Mouse (Mus musculus): ENCODE measurements around the gene Ripk3. TPM values are rescaled to one million over a fixed set of nuclear protein-coding genes. Genes with fewer than 3 reads are reported as not detected.

Ripk3 gene
- polyA plus RNA-seq, 1 experiment from 2014 or later, result 55.8 TPM

DNA sequence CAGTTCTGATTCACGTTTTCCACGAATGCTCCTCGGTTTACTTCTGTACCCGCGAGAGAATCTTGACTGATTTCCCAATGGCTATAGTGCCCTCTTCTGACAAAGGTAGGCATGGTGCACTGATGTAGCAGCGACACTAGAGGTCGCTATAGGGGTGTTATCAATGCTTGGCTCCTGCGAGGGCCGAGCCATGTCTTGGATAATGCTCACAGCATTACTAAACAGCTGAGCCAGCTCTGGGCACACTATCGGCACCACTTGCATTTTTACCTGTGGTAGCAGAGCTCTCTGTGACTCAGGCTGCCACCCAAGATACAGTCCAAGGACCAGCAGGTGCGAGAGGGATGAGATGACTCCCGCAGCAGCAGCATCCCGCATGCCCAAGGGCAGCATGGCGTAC is 7.4 kb downstream of the Ripk3 start:
- Histone ChIP-seq H3K4me3 (ENCODE audit: low read length) (no peak overlapping the region; the same call in 1 of the 2 replicates), H3K4me2 (ENCODE audit: low read depth, low read length) (peak overlapping the region; percentile 42)

DNA sequence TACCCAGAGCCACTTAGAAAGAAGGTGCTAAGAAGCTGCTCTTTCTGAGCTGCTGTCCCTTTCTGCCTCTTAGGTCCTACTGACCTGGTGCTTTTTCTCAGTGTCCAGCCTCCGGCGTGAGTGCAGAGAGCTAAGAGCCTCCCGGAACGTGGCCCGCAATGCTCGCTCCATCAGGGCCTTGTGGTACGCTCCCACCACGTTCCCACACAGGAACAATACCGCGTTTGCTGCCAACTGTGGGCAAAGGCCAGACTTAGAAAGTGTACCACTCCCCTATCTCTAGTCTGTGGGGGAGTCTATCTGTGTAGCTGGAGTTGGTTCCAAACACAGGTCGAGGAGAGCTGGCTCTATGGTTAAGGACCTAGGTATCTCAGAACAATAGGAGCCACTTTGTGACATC is 7.9 kb downstream of the Ripk3 start:
- Histone ChIP-seq H3K36me3 (ENCODE audit: control insufficient read depth, insufficient read depth, low read length) (no peaks in the 10 kb centered on the region), H3K4me2 (ENCODE audit: low read depth, low read length) (no peak overlapping the region), H3K4me1 (ENCODE audit: control insufficient read depth, insufficient read depth, low read length) (peaks cover 25% of the 10 kb centered on the region), H3K27ac (ENCODE audit: low read length) (no peak overlapping the region), H3K27me3 (replicated peaks; ENCODE audit: control insufficient read depth, insufficient read depth, low read length) (no peaks in the 10 kb centered on the region), H3K9ac (ENCODE audit: low read depth, low read length) (no peak overlapping the region), H3K4me3 (ENCODE audit: low read length) (no peak overlapping the region), H3K9me3 (ENCODE audit: control insufficient read depth, low read length) (no peaks in the 10 kb centered on the region)
- 82% methylated on average over 11 of the region's 11 CpGs for whole genome bisulfite sequencing
- no peak for ATAC-seq

More for the DNA sequence above, 7.4 kb downstream of the Ripk3 start:
- H3K27ac ChIP-seq (ENCODE audit: low read length), result no peak overlapping the region
- peaks cover 25% of the 10 kb centered on the region for H3K4me1 ChIP-seq (ENCODE audit: control insufficient read depth, insufficient read depth, low read length)
- H3K9ac ChIP-seq (ENCODE audit: low read depth, low read length), result no peak overlapping the region
- H3K36me3 ChIP-seq (ENCODE audit: control insufficient read depth, insufficient read depth, low read length), result no peaks in the 10 kb centered on the region
- peak; percentile 70 for ATAC-seq
- 17% methylated on average over 14 of the region's 14 CpGs for WGBS
- H3K27me3 ChIP-seq (replicated peaks; ENCODE audit: control insufficient read depth, insufficient read depth, low read length), result no peaks in the 10 kb centered on the region
- no peaks in the 10 kb centered on the region for H3K9me3 ChIP-seq (ENCODE audit: control insufficient read depth, low read length)

DNA sequence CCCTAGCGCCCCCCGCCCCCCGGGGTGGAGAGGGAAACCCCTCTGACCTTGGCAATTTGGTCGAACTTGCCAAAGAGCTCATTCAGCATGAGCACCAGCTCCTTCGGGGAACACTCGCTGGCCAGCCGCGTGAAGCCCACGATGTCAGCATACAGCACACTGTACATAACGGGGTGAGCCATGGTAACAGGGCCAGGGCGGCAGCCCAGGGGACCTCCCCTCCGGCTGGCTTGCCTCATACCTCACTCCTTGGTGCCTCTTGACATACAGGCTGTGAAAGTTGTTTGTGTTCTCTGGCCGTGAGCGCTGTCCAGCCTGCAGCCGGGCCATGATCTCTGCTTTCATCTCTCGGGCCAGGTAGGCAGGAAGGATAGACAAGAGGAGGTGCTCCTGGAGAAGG is 9.0 kb downstream of the Ripk3 start:
- Histone ChIP-seq H3K4me1 (ENCODE audit: control insufficient read depth, insufficient read depth, low read length) (peaks cover 25% of the 10 kb centered on the region), H3K9me3 (ENCODE audit: control insufficient read depth, low read length) (no peaks in the 10 kb centered on the region), H3K4me2 (ENCODE audit: low read depth, low read length) (no peak overlapping the region), H3K4me3 (ENCODE audit: low read length) (no peak overlapping the region), H3K36me3 (ENCODE audit: control insufficient read depth, insufficient read depth, low read length) (no peaks in the 10 kb centered on the region), H3K27me3 (replicated peaks; ENCODE audit: control insufficient read depth, insufficient read depth, low read length) (no peaks in the 10 kb centered on the region), H3K9ac (ENCODE audit: low read depth, low read length) (no peak overlapping the region), H3K27ac (ENCODE audit: low read length) (no peak overlapping the region)
- 60% methylated on average over 16 of the region's 16 CpGs for WGBS
- ATAC-seq, result no peak

DNA sequence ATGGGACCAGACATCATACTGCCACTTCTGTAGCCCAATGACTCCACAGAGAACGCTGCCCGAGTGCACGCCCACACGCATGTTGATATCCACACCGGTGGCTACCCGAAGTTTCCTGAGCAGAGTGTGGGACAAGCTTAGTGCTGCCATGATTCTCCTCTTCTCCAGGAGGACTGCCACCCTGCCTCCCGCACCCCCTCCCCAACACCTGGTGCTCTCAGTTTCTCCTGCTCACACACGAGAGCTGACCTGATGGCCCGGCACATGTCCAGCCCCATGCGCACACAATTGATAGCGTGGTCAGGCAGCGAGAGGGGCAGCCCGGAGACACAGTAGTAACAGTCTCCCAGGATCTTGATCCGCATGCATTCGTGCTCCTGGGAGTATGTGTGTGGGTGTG is 10.0 kb downstream of the Ripk3 start:
- Histone ChIP-seq H3K4me3 (ENCODE audit: low read length) (no peak overlapping the region), H3K27me3 (replicated peaks; ENCODE audit: control insufficient read depth, insufficient read depth, low read length) (no peaks in the 10 kb centered on the region), H3K36me3 (ENCODE audit: control insufficient read depth, insufficient read depth, low read length) (no peaks in the 10 kb centered on the region), H3K4me2 (ENCODE audit: low read depth, low read length) (no peak overlapping the region), H3K27ac (ENCODE audit: low read length) (no peak overlapping the region), H3K4me1 (ENCODE audit: control insufficient read depth, insufficient read depth, low read length) (peaks cover 25% of the 10 kb centered on the region), H3K9ac (ENCODE audit: low read depth, low read length) (no peak overlapping the region), H3K9me3 (ENCODE audit: control insufficient read depth, low read length) (no peaks in the 10 kb centered on the region)
- WGBS, result 92% methylated on average over 15 of the region's 15 CpGs
- ATAC-seq, result no peak

DNA sequence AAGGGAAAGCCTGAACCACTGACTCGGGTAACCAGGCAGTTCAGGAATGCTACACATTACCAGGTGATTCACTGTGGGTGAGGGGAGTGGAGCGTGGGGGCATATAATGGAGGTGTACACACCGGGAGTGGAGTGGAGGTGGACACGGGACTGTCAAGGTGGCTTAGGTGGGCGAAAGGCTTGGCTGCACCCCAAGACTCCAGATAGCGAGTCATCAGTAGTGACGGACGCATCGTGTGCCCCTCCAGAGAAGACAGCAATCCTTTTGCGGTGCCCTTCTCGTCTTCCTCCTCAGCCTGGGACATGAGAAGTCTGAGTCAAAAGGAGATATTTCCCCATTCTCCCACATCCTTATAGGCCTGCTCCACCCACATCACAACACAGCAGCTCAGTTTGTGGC is 10.9 kb downstream of the Ripk3 start:
- H3K4me3 ChIP-seq (ENCODE audit: low read length), result no peak overlapping the region
- H3K4me2 ChIP-seq (ENCODE audit: low read depth, low read length), result no peak overlapping the region
- H3K9me3 ChIP-seq (ENCODE audit: control insufficient read depth, low read length), result no peaks in the 10 kb centered on the region

DNA sequence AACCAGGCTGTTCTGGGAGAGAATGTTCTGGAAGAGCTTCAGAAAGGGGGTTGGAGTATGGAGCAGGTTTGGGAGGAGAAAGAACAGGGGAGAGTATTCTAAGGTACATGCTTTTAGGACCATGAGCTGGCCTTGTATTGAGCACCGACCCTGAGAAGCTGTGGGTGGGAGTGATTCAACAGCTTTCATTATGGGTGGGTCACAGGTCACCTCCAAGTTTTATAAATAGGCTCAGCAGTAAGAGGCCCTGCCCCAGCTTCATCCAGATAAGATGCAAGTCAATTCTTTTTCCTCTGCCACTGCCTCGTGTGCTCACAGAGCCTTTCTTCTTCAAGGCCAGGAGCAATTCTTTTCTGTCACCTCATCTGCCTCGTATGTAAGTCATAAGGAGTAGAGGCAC is 11.5 kb downstream of the Ripk3 start:
- ATAC-seq, result peak; percentile 54
- no peak overlapping the region for H3K4me3 ChIP-seq (ENCODE audit: low read length)
- H3K9ac ChIP-seq (ENCODE audit: low read depth, low read length), result peak overlapping the region; percentile 34; the same call in 1 of the 2 replicates
- WGBS, result 14% methylated on average over 3 of the region's 3 CpGs
- H3K27me3 ChIP-seq (replicated peaks; ENCODE audit: control insufficient read depth, insufficient read depth, low read length), result no peaks in the 10 kb centered on the region
- no peaks in the 10 kb centered on the region for H3K9me3 ChIP-seq (ENCODE audit: control insufficient read depth, low read length)
- peak overlapping the region; percentile 38 for H3K27ac ChIP-seq (ENCODE audit: low read length)
- H3K36me3 ChIP-seq (ENCODE audit: control insufficient read depth, insufficient read depth, low read length), result no peaks in the 10 kb centered on the region
- peaks cover 19% of the 10 kb centered on the region for H3K4me1 ChIP-seq (ENCODE audit: control insufficient read depth, insufficient read depth, low read length)
- H3K4me2 ChIP-seq (ENCODE audit: low read depth, low read length), result no peak overlapping the region

More for the DNA sequence above, 10.9 kb downstream of the Ripk3 start:
- no peak for ATAC-seq
- H3K9ac ChIP-seq (ENCODE audit: low read depth, low read length), result 0 out of 2 replicates have a peak overlapping the region, but pooled peaks have one; percentile 34
- WGBS, result 80% methylated on average over 11 of the region's 11 CpGs
- no peaks in the 10 kb centered on the region for H3K27me3 ChIP-seq (replicated peaks; ENCODE audit: control insufficient read depth, insufficient read depth, low read length)
- H3K4me1 ChIP-seq (ENCODE audit: control insufficient read depth, insufficient read depth, low read length), result peaks cover 24% of the 10 kb centered on the region
- no peaks in the 10 kb centered on the region for H3K36me3 ChIP-seq (ENCODE audit: control insufficient read depth, insufficient read depth, low read length)
- H3K27ac ChIP-seq (ENCODE audit: low read length), result no peak overlapping the region

DNA sequence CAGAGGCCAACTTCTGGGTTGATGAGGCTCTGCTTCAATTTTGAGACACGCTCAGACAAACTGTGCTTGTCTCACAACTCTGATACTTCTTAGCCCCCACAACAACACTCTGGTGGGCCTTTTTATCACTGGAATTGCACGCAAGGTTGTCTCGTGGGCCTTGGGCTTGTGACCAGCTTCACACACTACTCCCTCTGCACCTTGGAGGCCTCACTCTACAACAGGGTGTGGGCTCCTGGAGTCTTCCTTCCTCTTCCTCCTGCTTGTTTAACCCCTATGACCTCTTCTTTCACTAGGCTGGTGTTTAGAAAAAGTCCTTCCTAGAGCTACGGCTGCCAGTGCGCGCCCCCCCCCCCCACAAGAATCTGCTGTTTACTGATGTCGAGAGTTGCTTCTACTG is 12.0 kb downstream of the Ripk3 start:
- no peaks in the 10 kb centered on the region for H3K9me3 ChIP-seq (ENCODE audit: control insufficient read depth, low read length)
- peaks cover 22% of the 10 kb centered on the region for H3K4me1 ChIP-seq (ENCODE audit: control insufficient read depth, insufficient read depth, low read length)
- 40% methylated on average over 7 of the region's 7 CpGs for WGBS
- no peaks in the 10 kb centered on the region for H3K27me3 ChIP-seq (replicated peaks; ENCODE audit: control insufficient read depth, insufficient read depth, low read length)
- H3K4me2 ChIP-seq (ENCODE audit: low read depth, low read length), result no peak overlapping the region
- peak overlapping the region; percentile 38 for H3K27ac ChIP-seq (ENCODE audit: low read length)
- H3K36me3 ChIP-seq (ENCODE audit: control insufficient read depth, insufficient read depth, low read length), result no peaks in the 10 kb centered on the region
- no peak overlapping the region for H3K9ac ChIP-seq (ENCODE audit: low read depth, low read length)
- no peak overlapping the region for H3K4me3 ChIP-seq (ENCODE audit: low read length)
- ATAC-seq, result no peak; the same call in 1 of the 2 replicates

DNA sequence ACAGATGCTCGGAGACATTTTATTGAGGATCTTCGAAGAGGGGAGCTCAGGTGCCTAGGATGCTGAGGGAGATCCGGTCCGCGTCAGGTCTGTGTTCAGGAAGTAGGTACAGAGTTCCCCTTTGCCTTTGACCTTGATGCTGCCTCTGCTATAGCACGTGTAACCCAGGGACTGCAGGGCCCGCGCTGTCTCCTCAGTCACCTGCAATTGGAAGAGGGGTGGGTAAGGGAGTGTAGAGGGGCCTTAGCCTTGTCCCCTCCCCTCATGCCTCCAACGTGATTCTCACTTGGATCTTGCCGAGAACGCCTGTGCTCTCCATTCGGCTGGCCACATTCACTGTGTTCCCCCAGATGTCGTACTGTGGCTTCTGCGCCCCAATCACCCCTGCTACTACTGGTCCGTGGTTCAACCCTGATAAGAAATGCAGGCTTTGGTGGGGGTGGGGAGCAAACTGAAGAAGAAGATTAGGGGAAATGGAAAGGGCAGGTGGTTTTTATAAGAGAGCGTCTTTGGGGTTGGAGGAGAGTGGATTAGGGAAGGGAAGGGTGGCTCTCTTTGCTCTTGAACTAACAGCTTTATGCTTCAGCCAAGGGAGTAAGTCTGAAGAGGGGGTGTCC is 19.5 kb downstream of the Ripk3 start:
- no peak overlapping the region for H3K4me2 ChIP-seq (ENCODE audit: low read depth, low read length)
- ATAC-seq, result no peak
- H3K27me3 ChIP-seq (replicated peaks; ENCODE audit: control insufficient read depth, insufficient read depth, low read length), result peaks cover 11% of the 10 kb centered on the region
- H3K4me3 ChIP-seq (ENCODE audit: low read length), result no peak overlapping the region
- 74% methylated on average over 16 of the region's 16 CpGs for WGBS
- no peaks in the 10 kb centered on the region for H3K36me3 ChIP-seq (ENCODE audit: control insufficient read depth, insufficient read depth, low read length)
- H3K9me3 ChIP-seq (ENCODE audit: control insufficient read depth, low read length), result no peaks in the 10 kb centered on the region
- no peak overlapping the region for H3K9ac ChIP-seq (ENCODE audit: low read depth, low read length)
- peaks cover 13% of the 10 kb centered on the region for H3K4me1 ChIP-seq (ENCODE audit: control insufficient read depth, insufficient read depth, low read length)
- no peak overlapping the region for H3K27ac ChIP-seq (ENCODE audit: low read length)

DNA sequence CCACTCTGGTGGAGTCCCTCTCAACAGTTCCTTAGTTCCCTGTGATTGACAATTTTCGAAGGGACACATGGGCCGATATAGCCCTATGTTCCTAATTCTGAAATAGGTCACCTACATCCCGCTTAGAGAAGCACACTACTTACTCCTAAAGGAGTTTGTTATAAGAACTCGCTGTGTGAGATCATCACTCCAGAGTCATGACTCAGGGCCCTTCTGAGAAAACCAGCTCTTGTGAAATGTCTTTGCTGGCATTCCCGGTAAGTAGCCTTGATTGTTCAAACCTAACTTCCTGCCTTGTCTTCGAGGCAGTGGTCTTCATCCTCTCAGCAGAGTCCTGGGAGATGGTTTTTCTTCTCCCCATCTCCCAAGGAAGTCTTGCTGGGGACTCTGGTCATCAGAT is 20.1 kb downstream of the Ripk3 start:
- Histone ChIP-seq H3K27ac (ENCODE audit: low read length) (no peak overlapping the region), H3K9me3 (ENCODE audit: control insufficient read depth, low read length) (no peaks in the 10 kb centered on the region), H3K4me1 (ENCODE audit: control insufficient read depth, insufficient read depth, low read length) (peaks cover 13% of the 10 kb centered on the region), H3K4me3 (ENCODE audit: low read length) (no peak overlapping the region), H3K9ac (ENCODE audit: low read depth, low read length) (no peak overlapping the region; the same call in 1 of the 2 replicates), H3K27me3 (replicated peaks; ENCODE audit: control insufficient read depth, insufficient read depth, low read length) (peaks cover 11% of the 10 kb centered on the region), H3K4me2 (ENCODE audit: low read depth, low read length) (no peak overlapping the region), H3K36me3 (ENCODE audit: control insufficient read depth, insufficient read depth, low read length) (no peaks in the 10 kb centered on the region)
- no peak for ATAC-seq
- WGBS, result 87% methylated on average over 6 of the region's 6 CpGs
